Mouse (Mus musculus) CH12.LX (cell line): ENCODE results near the gene Gm572. TPM values are rescaled to one million over a fixed set of nuclear protein-coding genes. Genes with fewer than 3 reads are reported as not detected.

Source experiments
- DNase-seq: peaks from one replicate; pipeline ENCODE4 v3.0.0-alpha.2; 2013; ENCODE audit errors: extremely low read depth
- H3K27ac ChIP-seq: 2 replicates; pipeline ENCODE4 v1.5.1; 2012; ENCODE audit warnings: low read depth, mild to moderate bottlenecking, control low read depth, moderate library complexity; ENCODE audit not compliant: insufficient read depth
- H3K27me3 ChIP-seq: replicated peaks from 2 replicates; pipeline ENCODE3; 2012; ENCODE audit warnings: inconsistent platforms
- H3K36me3 ChIP-seq, 2 experiments: replicated peaks in 1 of 2; 2 replicates each; pipeline versions ENCODE3 to v1.6.1; 2012; ENCODE audit warnings: inconsistent platforms in 1 of 2, low read length in 1 of 2, mild to moderate bottlenecking in 1 of 2, mixed read lengths in 1 of 2, moderate library complexity in 1 of 2; ENCODE audit not compliant: control insufficient read depth in 1 of 2, insufficient read depth in 1 of 2
- H3K4me1 ChIP-seq, 2 experiments: 2 replicates each; pipeline ENCODE4 v1.6.1; 2012; ENCODE audit warnings: inconsistent platforms in 1 of 2, moderate library complexity in 1 of 2; ENCODE audit not compliant: insufficient read depth in 2 of 2, control insufficient read depth in 1 of 2
- H3K4me2 ChIP-seq: 2 replicates; pipeline ENCODE4 v1.6.1; 2012; ENCODE audit warnings: low read depth, mild to moderate bottlenecking, control low read depth; ENCODE audit not compliant: poor library complexity, insufficient read depth, severe bottlenecking
- H3K4me3 ChIP-seq, 3 experiments: fragments of 150-350 bp in 1 of 3; sonication (generic) in 1 of 3; replicated peaks in 1 of 3; 2 replicates each; pipeline versions ENCODE3 to v1.5.1; 2011 to 2012; ENCODE audit warnings: low read depth in 2 of 3, low read length in 2 of 3, mild to moderate bottlenecking in 2 of 3, moderate library complexity in 2 of 3, control low read depth in 1 of 3, improper control_type of control experiment in 1 of 3, inconsistent platforms in 1 of 3, mixed read lengths in 1 of 3; ENCODE audit not compliant: poor library complexity in 1 of 3
- H3K79me2 ChIP-seq: replicated peaks from 2 replicates; pipeline ENCODE4 v1.6.1; 2012; ENCODE audit warnings: mild to moderate bottlenecking, moderate library complexity; ENCODE audit not compliant: control insufficient read depth, poor library complexity, insufficient read depth, severe bottlenecking; ENCODE audit errors: extremely low read depth
- H3K9ac ChIP-seq: 2 replicates; pipeline ENCODE4 v1.6.1; 2012; ENCODE audit warnings: low read depth, mild to moderate bottlenecking, control low read depth, moderate library complexity; ENCODE audit not compliant: insufficient read depth
- H3K9me3 ChIP-seq: replicated peaks from 2 replicates; pipeline ENCODE3; 2012; ENCODE audit warnings: low read length, inconsistent platforms, mixed read lengths
- BHLHE40 ChIP-seq: IDR thresholded peaks from 2 replicates; pipeline ENCODE4 v1.6.1; 2011; ENCODE audit warnings: mild to moderate bottlenecking, low read depth, low read length, improper control_type of control experiment
- CHD1 ChIP-seq: IDR thresholded peaks from 2 replicates; pipeline ENCODE4 v1.6.1; 2012; ENCODE audit warnings: low read depth, low read length, improper control_type of control experiment, inconsistent platforms
- CHD2 ChIP-seq: IDR thresholded peaks from 2 replicates; pipeline ENCODE4 v1.6.1; 2011; ENCODE audit warnings: low read length, improper control_type of control experiment
- CTCF ChIP-seq, 2 experiments: IDR thresholded peaks in 1 of 2; conservative IDR thresholded peaks in 1 of 2; 2 replicates each; pipeline ENCODE4 v1.5.1; 2011 to 2012; ENCODE audit warnings: low read depth in 2 of 2, low read length in 2 of 2, improper control_type of control experiment in 1 of 2, inconsistent platforms in 1 of 2, mild to moderate bottlenecking in 1 of 2, moderate library complexity in 1 of 2
- ELF1 ChIP-seq: IDR thresholded peaks from 2 replicates; pipeline ENCODE4 v1.6.1; 2014; ENCODE audit warnings: low read depth, mild to moderate bottlenecking, inconsistent platforms, low read length, improper control_type of control experiment
- ETS1 ChIP-seq: conservative IDR thresholded peaks from 2 replicates; pipeline ENCODE4 v1.6.1; 2012; ENCODE audit warnings: low read depth, mild to moderate bottlenecking, inconsistent platforms, low read length, improper control_type of control experiment, moderate library complexity
- IRF4 ChIP-seq: IDR thresholded peaks from 2 replicates; pipeline ENCODE4 v1.6.1; 2014; ENCODE audit warnings: low read depth, mild to moderate bottlenecking, inconsistent platforms, low read length, improper control_type of control experiment
- JUN ChIP-seq: IDR thresholded peaks from 2 replicates; pipeline ENCODE4 v1.6.1; 2011; ENCODE audit warnings: low read depth, mild to moderate bottlenecking, low read length, improper control_type of control experiment, moderate library complexity; ENCODE audit not compliant: insufficient read depth
- KAT2A ChIP-seq: IDR thresholded peaks from 2 replicates; pipeline ENCODE4 v1.6.1; 2012; ENCODE audit warnings: low read length, improper control_type of control experiment, inconsistent platforms; ENCODE audit not compliant: insufficient replicate concordance
- MAZ ChIP-seq: IDR thresholded peaks from 2 replicates; pipeline ENCODE4 v1.6.1; 2012; ENCODE audit warnings: low read depth, mild to moderate bottlenecking, inconsistent platforms, low read length, improper control_type of control experiment, moderate library complexity
- MXI1 ChIP-seq: IDR thresholded peaks from 2 replicates; pipeline ENCODE4 v1.6.1; 2011; ENCODE audit warnings: mild to moderate bottlenecking, low read depth, low read length, improper control_type of control experiment
- MYC ChIP-seq: IDR thresholded peaks from 2 replicates; pipeline ENCODE4 v1.6.1; 2011; ENCODE audit warnings: low read depth, mild to moderate bottlenecking, improper control_type of control experiment, low read length
- NRF1 ChIP-seq: IDR thresholded peaks from 2 replicates; pipeline ENCODE4 v1.6.1; 2014; ENCODE audit warnings: low read depth, mild to moderate bottlenecking, inconsistent platforms, low read length, improper control_type of control experiment, moderate library complexity
- POLR2A ChIP-seq: IDR thresholded peaks from 2 replicates; pipeline ENCODE4 v1.6.1; 2011; ENCODE audit warnings: low read depth, mild to moderate bottlenecking, improper control_type of control experiment, low read length
- SMC3 ChIP-seq: IDR thresholded peaks from 2 replicates; pipeline ENCODE4 v1.6.1; 2011; ENCODE audit warnings: low read depth, low read length, improper control_type of control experiment
- TBP ChIP-seq: conservative IDR thresholded peaks from 2 replicates; pipeline ENCODE4 v1.6.1; 2011; ENCODE audit warnings: low read depth, low read length, improper control_type of control experiment
- TCF12 ChIP-seq: IDR thresholded peaks from 2 replicates; pipeline ENCODE4 v1.6.1; 2014; ENCODE audit warnings: low read depth, mild to moderate bottlenecking, inconsistent platforms, low read length, improper control_type of control experiment
- UBTF ChIP-seq: IDR thresholded peaks from 2 replicates; pipeline ENCODE4 v1.6.1; 2012; ENCODE audit warnings: low read depth, mild to moderate bottlenecking, inconsistent platforms, low read length, improper control_type of control experiment, moderate library complexity
- USF1 ChIP-seq: IDR thresholded peaks from 2 replicates; pipeline ENCODE4 v1.6.1; 2014; ENCODE audit warnings: low read depth, mild to moderate bottlenecking, inconsistent platforms, low read length, improper control_type of control experiment
- USF2 ChIP-seq: conservative IDR thresholded peaks from 2 replicates; pipeline ENCODE4 v1.6.1; 2011; ENCODE audit warnings: low read depth, low read length, improper control_type of control experiment
- ZC3H11A ChIP-seq: IDR thresholded peaks from 2 replicates; pipeline ENCODE4 v1.6.1; 2012; ENCODE audit warnings: low read depth, mild to moderate bottlenecking, inconsistent platforms, low read length, improper control_type of control experiment
- ZKSCAN1 ChIP-seq: IDR thresholded peaks from 2 replicates; pipeline ENCODE4 v1.6.1; 2012; ENCODE audit warnings: low read depth, inconsistent platforms, low read length, improper control_type of control experiment, borderline replicate concordance
- ZNF384 ChIP-seq: IDR thresholded peaks from 2 replicates; pipeline ENCODE4 v1.6.1; 2012; ENCODE audit warnings: low read depth, low read length, improper control_type of control experiment, inconsistent platforms
- dilution Hi-C: fragments of 300-500 bp; cut with MboI; formaldehyde crosslinking; loops from 2 replicates; pipeline ENCODE4 v1.14.3; 2020; ENCODE audit warnings: low sequenced_read_pairs; ENCODE audit not compliant: extremely low pct_unique_long_range_greater_than_20kb, extremely low pct_ligation_motif_present
- in situ Hi-C: fragments of 300-500 bp; cut with MboI; formaldehyde crosslinking; loops from 3 replicates; pipeline ENCODE4 v1.14.3; 2019; ENCODE audit warnings: low sequenced_read_pairs, low pct_ligation_motif_present, low pct_unique_long_range_greater_than_20kb, mixed read lengths
- polyA plus RNA-seq: library from polyadenylated mRNA; unstranded; fragments of >175 nt; gene quantifications from 2 replicates; pipeline ENCODE4 v1.2.1, GENCODE M21; 2012; ENCODE audit warnings: low read depth; ENCODE audit not compliant: insufficient read length
- total RNA-seq, 2 experiments: library from RNA; depleted of rRNA; stranded (reverse); fragments of 300-350 nt in 1 of 2; fragments of >200 nt in 1 of 2; gene quantifications; 2 replicates each; pipeline ENCODE4 v1.2.3; 2012 to 2014

Gene Gm572
- total and polyA plus RNA-seq, 3 experiments, result not detected

DNA sequence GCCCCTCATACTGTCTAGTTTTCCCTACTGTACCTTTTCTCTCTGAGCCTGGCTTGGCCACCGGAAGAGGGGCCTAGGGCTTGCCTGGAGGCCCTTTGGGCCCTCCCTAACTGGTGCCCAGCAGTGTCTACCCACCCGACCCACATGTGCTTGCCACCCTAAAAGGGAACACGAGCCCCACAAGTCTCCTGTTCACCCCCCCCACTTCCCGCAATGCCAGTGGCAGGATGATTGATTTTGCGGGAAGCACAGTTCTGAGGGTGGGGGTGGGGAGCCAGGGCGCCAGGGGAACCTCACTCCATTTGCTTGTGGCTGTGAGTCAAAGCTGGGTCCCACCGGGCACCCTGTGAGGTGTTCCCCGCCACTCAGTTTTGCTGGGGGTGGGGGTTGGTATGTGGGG, 70.9 kb downstream of the Gm572 start:
- Histone ChIP-seq H3K27me3 (peaks cover 54% of the 10 kb centered on the region), H3K36me3 (no peaks in the 10 kb centered on the region), H3K4me1 (peaks cover 7 to 9% of the 10 kb centered on the region in 2 experiments; a peak in 3 of 4 replicates), H3K27ac (no peak overlapping the region), H3K4me2 (no peak overlapping the region), H3K9ac (no peak overlapping the region), H3K9me3 (no peaks in the 10 kb centered on the region), H3K4me3 (no peak overlapping the region), H3K79me2 (no peaks in the 10 kb centered on the region)
- dilution Hi-C loops, result no loop called here
- no peak for TF ChIP-seq KAT2A
- no peak for TF ChIP-seq UBTF
- no peak for TF ChIP-seq ZNF384
- no peak for TF ChIP-seq CTCF (conservative IDR thresholded peaks at IDR 0.05 in 1 of 2, IDR thresholded peaks at IDR 0.05 in 1 of 2; ENCODE audit: low read depth in 2 of 2, low read length in 2 of 2)
- TF ChIP-seq MYC, result no peak
- TF ChIP-seq NRF1, result no peak
- no peak for TF ChIP-seq SMC3
- no peak for TF ChIP-seq POLR2A
- TF ChIP-seq ELF1, result no peak
- no peak for TF ChIP-seq TBP
- no peak for TF ChIP-seq CHD2
- no peak for TF ChIP-seq CHD1
- no peak for TF ChIP-seq MXI1
- TF ChIP-seq TCF12, result no peak
- TF ChIP-seq USF1, result no peak
- TF ChIP-seq BHLHE40, result no peak
- no peak for TF ChIP-seq JUN
- in situ Hi-C loops, result no loop called here
- no peak for DNase-seq

DNA sequence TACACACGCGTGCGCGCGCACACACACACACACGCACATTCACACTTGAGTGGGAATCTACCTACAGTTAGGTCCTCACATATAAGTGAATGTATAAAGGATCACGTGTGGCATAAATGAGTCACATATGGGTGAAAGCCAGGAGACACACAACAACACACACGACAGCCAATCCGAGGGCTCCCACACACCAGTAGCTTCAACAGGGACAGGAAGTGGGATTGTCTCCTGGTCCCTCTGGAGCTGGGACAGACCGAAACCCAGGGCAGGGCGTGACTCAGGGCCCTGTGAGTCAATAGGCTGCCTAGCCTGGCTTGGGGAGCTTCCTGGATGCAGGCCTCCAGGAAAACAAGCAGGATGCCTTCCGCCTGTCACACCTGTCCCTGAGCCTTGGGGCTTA, 71.6 kb downstream of the Gm572 start:
- Histone ChIP-seq H3K9me3 (no peaks in the 10 kb centered on the region), H3K27ac (no peak overlapping the region), H3K79me2 (no peaks in the 10 kb centered on the region), H3K4me1 (peaks cover 7 to 9% of the 10 kb centered on the region in 2 experiments; a peak in 3 of 4 replicates)
- TF ChIP-seq MAZ (no peak), ETS1 (no peak), ZKSCAN1 (no peak), IRF4 (no peak), CHD1 (no peak), USF2 (no peak), ZC3H11A (no peak)
- TF ChIP-seq, all 38 proteins: peak for 0
- no peak for DNase-seq
- dilution Hi-C loops (no loop called here), in situ Hi-C loops (no loop called here)
- Histone ChIP-seq H3K4me2 (no peak overlapping the region), H3K27me3 (peaks cover 54% of the 10 kb centered on the region), H3K4me3 (no peak overlapping the region), H3K36me3 (no peaks in the 10 kb centered on the region), H3K9ac (no peak overlapping the region)
